Mouse (Mus musculus): Measurements from ENCODE around the gene Ptchd4.

Gene Ptchd4

GRCm38 (mm10) chr17:42395299-42395698, 79.6 kb downstream of the Ptchd4 start:
- ATAC-seq (ENCODE audit: insufficient number of reproducible peaks, low FRiP score, low TSS enrichment): no peak

GRCm38 (mm10) chr17:42418449-42418848, 102.7 kb downstream of the Ptchd4 start:
- ATAC-seq (ENCODE audit: insufficient number of reproducible peaks, low FRiP score, low TSS enrichment): peak; percentile 56; the same call in 1 of the 2 replicates

GRCm38 (mm10) chr17:42427961-42428360, 112.2 kb downstream of the Ptchd4 start:
- ATAC-seq (ENCODE audit: insufficient number of reproducible peaks, low FRiP score, low TSS enrichment): no peak

- no peak for ATAC-seq (ENCODE audit: insufficient number of reproducible peaks, low FRiP score, low TSS enrichment)
Measured at GRCm38 (mm10) chr17:42430380-42430779, 114.6 kb downstream of the Ptchd4 start.

GRCm38 (mm10) chr17:42452235-42452634, 136.5 kb downstream of the Ptchd4 start:
- ATAC-seq (ENCODE audit: insufficient number of reproducible peaks, low FRiP score, low TSS enrichment): peak; percentile 93

GRCm38 (mm10) chr17:42456441-42456840, 140.7 kb downstream of the Ptchd4 start:
- ATAC-seq (ENCODE audit: insufficient number of reproducible peaks, low FRiP score, low TSS enrichment): 0 out of 2 replicates have a peak, but pooled peaks have one; percentile 20

- peak; percentile 6; the same call in 1 of the 2 replicates for ATAC-seq (ENCODE audit: insufficient number of reproducible peaks, low FRiP score, low TSS enrichment)
Measured at GRCm38 (mm10) chr17:42462726-42463125, 147.0 kb downstream of the Ptchd4 start.

GRCm38 (mm10) chr17:42480173-42480991, 164.6 kb downstream of the Ptchd4 start:
- peak; percentile 56; the same call in 1 of the 2 replicates for ATAC-seq (ENCODE audit: insufficient number of reproducible peaks, low FRiP score, low TSS enrichment)

- ATAC-seq (ENCODE audit: insufficient number of reproducible peaks, low FRiP score, low TSS enrichment): no peak
Measured at GRCm38 (mm10) chr17:42509356-42510262, 193.9 kb downstream of the Ptchd4 start.

- ATAC-seq (ENCODE audit: insufficient number of reproducible peaks, low FRiP score, low TSS enrichment): no peak
Measured at GRCm38 (mm10) chr17:42530147-42530546, 214.4 kb downstream of the Ptchd4 start.

GRCm38 (mm10) chr17:42549578-42549977, 233.8 kb downstream of the Ptchd4 start:
- no peak for ATAC-seq (ENCODE audit: insufficient number of reproducible peaks, low FRiP score, low TSS enrichment)
